Mouse (Mus musculus): ENCODE results near the gene Ms4a4c.
"Not testable (repeated sequence)": the region's sequence is repeated elsewhere in the genome, so short reads cannot be mapped to it uniquely, and the experiment has no call there.

Ms4a4c gene

GRCm38 (mm10) chr19:11459041-11459440 lies 54.5 kb downstream of the Ms4a4c start:
- not testable (repeated sequence) for DNase-seq (ENCODE audit: extremely low spot score, low read depth, low spot score)

GRCm38 (mm10) chr19:11464795-11465194 lies 60.2 kb downstream of the Ms4a4c start:
- DNase-seq (ENCODE audit: extremely low spot score, low read depth, low spot score) = not testable (repeated sequence)

DNA sequence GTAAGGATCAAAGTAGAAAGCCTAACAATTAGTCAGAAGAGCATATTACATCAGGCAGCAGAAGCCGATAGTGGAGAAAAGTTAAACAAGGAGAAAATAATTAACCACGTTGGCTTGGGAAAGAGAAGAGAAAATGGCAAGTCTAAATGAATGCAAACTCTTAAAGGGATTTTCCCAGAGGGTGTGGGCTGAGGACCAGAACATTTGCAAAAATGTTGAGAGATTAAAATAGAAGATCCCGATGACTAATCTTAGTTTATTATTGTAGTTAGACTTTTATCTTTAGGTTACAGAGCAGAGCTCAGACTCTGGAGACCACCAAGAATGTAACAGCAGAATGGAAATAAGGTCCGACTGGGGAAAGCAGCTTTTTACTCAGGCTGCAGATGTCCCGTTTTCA lies 61.9 kb downstream of the Ms4a4c start:
- DNase-seq (ENCODE audit: extremely low spot score, low read depth, low spot score) = no peak

GRCm38 (mm10) chr19:11468361-11468760 lies 63.8 kb downstream of the Ms4a4c start:
- not testable (repeated sequence) for DNase-seq (ENCODE audit: extremely low spot score, low read depth, low spot score)

DNA sequence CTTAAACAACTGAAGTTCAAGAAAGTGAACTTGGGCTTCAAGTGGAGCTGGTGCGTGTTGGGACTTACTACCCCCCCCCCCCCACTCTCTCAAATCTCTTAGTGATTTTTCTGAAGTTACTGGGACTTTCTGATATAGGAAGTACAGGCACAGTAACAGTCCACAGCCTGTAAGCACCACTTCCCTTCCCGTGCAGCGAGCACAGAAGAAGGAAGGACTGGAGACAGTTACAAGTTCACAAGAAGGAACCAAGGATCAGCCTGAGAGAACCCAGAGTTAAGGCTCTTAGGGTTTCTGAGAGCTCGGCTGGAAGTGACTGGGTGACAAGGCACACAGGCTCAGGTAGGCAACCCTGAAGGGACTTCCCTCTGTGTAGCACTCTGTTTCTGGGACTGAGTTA lies 64.6 kb downstream of the Ms4a4c start, which contains the start of gene Ms4a6c:
Gene Ms4a6c (plus strand): TSS at position 152 of the 400 bp plus-strand sequence.
- not testable (repeated sequence) for DNase-seq (ENCODE audit: extremely low spot score, low read depth, low spot score)

All from hindlimb bud, embryonic 11.5 days (tissue).